Mouse (Mus musculus): ENCODE measurements around the gene Guk1. TPM values are rescaled to one million over a fixed set of nuclear protein-coding genes. Genes with fewer than 3 reads are reported as not detected.
"Not testable (repeated sequence)": the region's sequence is repeated elsewhere in the genome, so short reads cannot be mapped to it uniquely, and the experiment has no call there.

The Guk1 gene
- polyA plus RNA-seq, 1 experiment = 79.8 TPM

DNA sequence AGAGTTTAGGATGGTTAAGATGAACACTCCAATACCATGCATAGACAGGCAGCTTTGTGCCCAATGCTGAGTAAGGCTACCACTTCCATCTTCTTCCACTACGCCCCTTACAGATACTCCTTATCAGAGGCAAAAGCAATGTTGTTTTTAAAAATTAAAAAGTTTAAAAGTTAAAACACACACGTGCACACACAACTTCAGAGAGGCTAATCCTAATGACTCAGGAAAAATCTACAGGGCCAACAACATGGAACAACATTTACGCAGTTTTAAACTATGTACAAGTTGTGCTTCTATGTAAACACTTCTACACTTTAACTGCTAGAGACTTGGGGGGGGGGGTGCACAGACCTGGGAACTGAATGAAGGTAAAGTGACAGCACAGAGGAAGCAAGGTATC lies 32.0 kb upstream of the Guk1 start:
- Histone ChIP-seq H3K27ac (ENCODE audit: control insufficient read depth, insufficient read depth, low read length) (no peak overlapping the region), H3K36me3 (ENCODE audit: control insufficient read depth, insufficient read depth, low read length) (no peaks in the 10 kb centered on the region), H3K4me3 (ENCODE audit: control insufficient read depth, insufficient read depth, low read length) (no peak overlapping the region), H3K27me3 (ENCODE audit: control insufficient read depth, insufficient read depth, low read length) (no peaks in the 10 kb centered on the region), H3K4me1 (replicated peaks; ENCODE audit: control insufficient read depth, insufficient read depth, low read length) (peaks cover 22% of the 10 kb centered on the region)
- 80% methylated on average over 3 of the region's 3 CpGs for WGBS
- no peak for TF ChIP-seq POLR2A (IDR thresholded peaks at IDR 0.05; ENCODE audit: control insufficient read depth, extremely low read depth, insufficient read depth, low read length, poor library complexity)
- TF ChIP-seq CTCF (IDR thresholded peaks at IDR 0.05; ENCODE audit: borderline replicate concordance, control insufficient read depth, extremely low read depth, insufficient read depth, low read length, poor library complexity) = no peak
- DNase-seq = no peak

DNA sequence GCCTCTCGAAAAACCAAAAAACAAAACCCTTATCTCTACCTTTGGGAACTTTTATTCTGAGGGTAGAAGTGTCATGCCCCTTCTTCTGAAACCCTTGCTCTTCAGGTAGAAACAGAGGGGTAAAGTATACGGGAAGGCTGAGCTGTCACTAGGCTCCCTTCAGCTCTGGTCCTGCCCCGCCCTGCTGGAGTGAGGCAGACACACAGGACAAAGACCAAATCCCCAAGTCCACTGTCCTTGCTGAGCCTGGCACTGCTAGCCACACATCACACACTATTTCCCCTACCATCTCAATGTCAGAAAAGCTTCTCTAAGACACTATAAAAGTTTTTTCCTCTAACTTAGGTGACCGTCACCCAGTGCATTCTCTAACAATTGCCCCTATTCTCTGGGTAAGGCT lies 30.3 kb upstream of the Guk1 start:
- no peaks in the 10 kb centered on the region for H3K27me3 ChIP-seq (ENCODE audit: control insufficient read depth, insufficient read depth, low read length)
- H3K27ac ChIP-seq (ENCODE audit: control insufficient read depth, insufficient read depth, low read length) = no peak overlapping the region
- no peak for DNase-seq
- H3K4me3 ChIP-seq (ENCODE audit: control insufficient read depth, insufficient read depth, low read length) = no peak overlapping the region
- no peaks in the 10 kb centered on the region for H3K36me3 ChIP-seq (ENCODE audit: control insufficient read depth, insufficient read depth, low read length)
- H3K4me1 ChIP-seq (replicated peaks; ENCODE audit: control insufficient read depth, insufficient read depth, low read length) = peaks cover 14% of the 10 kb centered on the region
- 86% methylated on average over 4 of the region's 4 CpGs for WGBS
- TF ChIP-seq CTCF (IDR thresholded peaks at IDR 0.05; ENCODE audit: borderline replicate concordance, control insufficient read depth, extremely low read depth, insufficient read depth, low read length, poor library complexity) (no peak), POLR2A (IDR thresholded peaks at IDR 0.05; ENCODE audit: control insufficient read depth, extremely low read depth, insufficient read depth, low read length, poor library complexity) (no peak)

DNA sequence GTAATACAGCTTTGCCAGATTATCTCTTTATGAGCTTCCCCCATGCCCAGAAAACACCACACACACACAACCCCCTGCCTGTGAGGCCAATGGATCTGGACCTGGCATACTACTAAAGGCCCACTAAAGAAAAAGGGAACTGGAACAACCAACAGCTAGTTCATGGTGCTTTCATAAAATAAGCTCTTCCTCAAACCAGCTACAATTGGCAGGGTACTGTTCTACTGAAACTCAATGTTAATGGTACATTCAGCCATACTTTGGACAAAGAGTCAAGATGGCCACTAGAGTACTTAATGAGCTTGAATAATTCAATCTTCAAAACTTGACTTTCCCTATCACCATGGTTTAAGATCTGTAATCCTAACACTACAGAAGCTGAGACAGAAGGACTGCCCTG lies 29.6 kb upstream of the Guk1 start:
- TF ChIP-seq CTCF (IDR thresholded peaks at IDR 0.05; ENCODE audit: borderline replicate concordance, control insufficient read depth, extremely low read depth, insufficient read depth, low read length, poor library complexity) = no peak
- no peak overlapping the region for H3K27ac ChIP-seq (ENCODE audit: control insufficient read depth, insufficient read depth, low read length)
- H3K4me1 ChIP-seq (replicated peaks; ENCODE audit: control insufficient read depth, insufficient read depth, low read length) = peaks cover 7% of the 10 kb centered on the region
- H3K27me3 ChIP-seq (ENCODE audit: control insufficient read depth, insufficient read depth, low read length) = no peaks in the 10 kb centered on the region
- no peaks in the 10 kb centered on the region for H3K36me3 ChIP-seq (ENCODE audit: control insufficient read depth, insufficient read depth, low read length)
- no peak for DNase-seq
- no peak overlapping the region for H3K4me3 ChIP-seq (ENCODE audit: control insufficient read depth, insufficient read depth, low read length)

DNA sequence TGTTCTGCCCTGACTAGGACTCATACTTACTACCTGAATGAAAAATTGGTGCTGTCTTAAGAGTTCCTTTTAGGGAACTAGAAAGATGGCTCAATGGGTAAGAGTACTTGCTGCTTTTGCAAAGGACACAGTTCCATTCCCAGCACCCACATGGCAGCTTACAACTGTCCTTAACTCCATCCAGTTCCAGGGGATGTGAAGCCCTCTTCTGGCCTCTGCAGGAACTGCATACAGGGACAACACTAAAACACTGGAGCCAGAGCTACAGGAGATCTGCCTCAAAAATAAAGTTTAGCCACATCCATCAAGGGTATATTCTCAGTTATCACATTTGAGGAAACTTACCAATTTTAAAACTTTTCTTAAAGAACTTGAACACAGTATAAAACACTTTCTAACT lies 27.1 kb upstream of the Guk1 start:
- H3K4me3 ChIP-seq (ENCODE audit: control insufficient read depth, insufficient read depth, low read length) = no peak overlapping the region
- peak; percentile 60 for DNase-seq
- H3K36me3 ChIP-seq (ENCODE audit: control insufficient read depth, insufficient read depth, low read length) = no peaks in the 10 kb centered on the region
- H3K4me1 ChIP-seq (replicated peaks; ENCODE audit: control insufficient read depth, insufficient read depth, low read length) = peaks cover 5% of the 10 kb centered on the region; the same call in 1 of the 2 replicates
- H3K27ac ChIP-seq (ENCODE audit: control insufficient read depth, insufficient read depth, low read length) = no peak overlapping the region
- no peaks in the 10 kb centered on the region for H3K27me3 ChIP-seq (ENCODE audit: control insufficient read depth, insufficient read depth, low read length)
- no peak for TF ChIP-seq POLR2A (IDR thresholded peaks at IDR 0.05; ENCODE audit: control insufficient read depth, extremely low read depth, insufficient read depth, low read length, poor library complexity)
- TF ChIP-seq CTCF (IDR thresholded peaks at IDR 0.05; ENCODE audit: borderline replicate concordance, control insufficient read depth, extremely low read depth, insufficient read depth, low read length, poor library complexity) = no peak

DNA sequence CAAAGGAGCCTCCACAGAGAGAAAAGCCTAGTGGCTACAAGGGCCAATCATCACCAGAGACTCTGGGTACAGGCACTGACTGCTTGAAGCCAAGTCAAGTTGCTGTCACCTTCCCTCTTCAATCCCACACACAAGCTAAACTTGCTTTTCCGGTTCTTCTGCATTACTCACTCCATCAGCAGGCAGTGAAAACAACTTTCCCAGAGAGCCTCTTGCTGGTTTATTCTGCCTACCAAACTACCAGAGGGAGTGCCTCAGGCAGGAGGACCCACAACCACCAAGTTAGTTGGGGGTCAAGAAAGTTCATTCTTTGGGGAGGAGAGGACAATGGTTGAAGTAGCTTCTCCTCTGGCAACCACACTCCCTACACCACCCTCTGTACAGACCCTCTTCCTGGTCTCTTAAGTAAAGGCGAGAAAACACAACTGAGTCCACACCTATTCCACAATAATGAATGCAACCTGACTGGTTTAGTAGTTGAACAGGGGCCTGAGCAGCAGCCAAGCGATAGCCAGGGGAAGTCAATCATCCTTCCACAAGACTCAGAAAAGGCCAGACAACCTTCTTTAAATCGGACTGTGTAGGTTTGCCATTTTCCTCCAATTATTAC lies 26.5 kb upstream of the Guk1 start:
- no peaks in the 10 kb centered on the region for H3K36me3 ChIP-seq (ENCODE audit: control insufficient read depth, insufficient read depth, low read length)
- peaks cover 3% of the 10 kb centered on the region; the same call in 1 of the 2 replicates for H3K4me1 ChIP-seq (replicated peaks; ENCODE audit: control insufficient read depth, insufficient read depth, low read length)
- no peaks in the 10 kb centered on the region for H3K27me3 ChIP-seq (ENCODE audit: control insufficient read depth, insufficient read depth, low read length)
- TF ChIP-seq POLR2A (IDR thresholded peaks at IDR 0.05; ENCODE audit: control insufficient read depth, extremely low read depth, insufficient read depth, low read length, poor library complexity) (no peak), CTCF (IDR thresholded peaks at IDR 0.05; ENCODE audit: borderline replicate concordance, control insufficient read depth, extremely low read depth, insufficient read depth, low read length, poor library complexity) (no peak)
- WGBS = 94% methylated on average over 4 of the region's 4 CpGs
- H3K27ac ChIP-seq (ENCODE audit: control insufficient read depth, insufficient read depth, low read length) = no peak overlapping the region
- no peak overlapping the region for H3K4me3 ChIP-seq (ENCODE audit: control insufficient read depth, insufficient read depth, low read length)
- DNase-seq = no peak

DNA sequence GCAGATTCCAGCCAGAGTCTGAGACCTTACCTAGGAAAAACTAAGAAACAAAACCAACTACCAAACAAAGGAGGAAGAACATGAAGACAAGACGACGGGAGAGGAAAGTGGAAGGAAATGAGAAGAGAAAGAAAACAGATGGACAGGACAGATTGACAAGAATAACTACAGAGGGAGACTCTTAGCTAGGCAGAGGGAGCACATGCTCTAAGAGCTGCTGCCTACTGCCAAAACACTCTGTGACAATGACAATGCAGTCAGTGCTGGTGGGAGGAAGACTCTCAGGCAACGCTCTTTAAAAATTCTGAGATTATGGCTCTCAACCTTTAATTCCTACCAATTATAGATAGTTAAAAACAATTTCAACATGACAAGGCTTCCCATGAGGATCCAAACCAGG lies 24.9 kb upstream of the Guk1 start:
- Histone ChIP-seq H3K4me1 (replicated peaks; ENCODE audit: control insufficient read depth, insufficient read depth, low read length) (peaks cover 10% of the 10 kb centered on the region), H3K27me3 (ENCODE audit: control insufficient read depth, insufficient read depth, low read length) (no peaks in the 10 kb centered on the region), H3K27ac (ENCODE audit: control insufficient read depth, insufficient read depth, low read length) (no peak overlapping the region), H3K4me3 (ENCODE audit: control insufficient read depth, insufficient read depth, low read length) (no peak overlapping the region), H3K36me3 (ENCODE audit: control insufficient read depth, insufficient read depth, low read length) (no peaks in the 10 kb centered on the region)
- no peak for DNase-seq
- 69% methylated on average over 3 of the region's 3 CpGs for WGBS
- no peak for TF ChIP-seq CTCF (IDR thresholded peaks at IDR 0.05; ENCODE audit: borderline replicate concordance, control insufficient read depth, extremely low read depth, insufficient read depth, low read length, poor library complexity)
- TF ChIP-seq POLR2A (IDR thresholded peaks at IDR 0.05; ENCODE audit: control insufficient read depth, extremely low read depth, insufficient read depth, low read length, poor library complexity) = no peak

DNA sequence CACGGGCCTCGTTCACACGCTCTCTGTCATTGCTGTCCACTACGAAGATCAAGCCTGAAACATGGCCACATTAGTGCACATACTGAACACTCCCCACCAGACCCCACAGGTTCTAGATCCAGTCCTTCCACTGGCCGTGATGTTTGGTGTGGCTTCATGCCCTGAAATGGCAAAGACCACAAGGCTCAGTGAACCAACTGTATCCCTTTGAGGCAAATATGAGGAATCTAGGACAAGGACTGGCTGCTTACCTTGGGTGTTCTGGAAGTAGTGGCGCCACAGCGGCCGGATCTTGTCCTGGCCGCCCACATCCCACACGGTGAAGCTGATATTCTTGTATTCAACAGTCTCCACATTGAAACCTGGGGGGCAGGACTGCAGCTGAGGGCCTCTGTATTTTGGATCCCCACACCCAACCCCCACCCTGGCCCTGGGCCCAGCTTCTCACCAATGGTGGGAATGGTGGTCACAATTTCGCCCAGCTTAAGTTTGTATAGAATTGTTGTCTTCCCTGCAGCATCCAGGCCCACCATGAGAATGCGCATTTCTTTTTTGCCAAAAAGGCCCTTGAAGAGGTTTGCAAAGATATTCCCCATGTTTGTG lies 21.0 kb upstream of the Guk1 start:
- DNase-seq = no peak
- Histone ChIP-seq H3K4me1 (replicated peaks; ENCODE audit: control insufficient read depth, insufficient read depth, low read length) (peaks cover 18% of the 10 kb centered on the region), H3K27ac (ENCODE audit: control insufficient read depth, insufficient read depth, low read length) (no peak overlapping the region)

DNA sequence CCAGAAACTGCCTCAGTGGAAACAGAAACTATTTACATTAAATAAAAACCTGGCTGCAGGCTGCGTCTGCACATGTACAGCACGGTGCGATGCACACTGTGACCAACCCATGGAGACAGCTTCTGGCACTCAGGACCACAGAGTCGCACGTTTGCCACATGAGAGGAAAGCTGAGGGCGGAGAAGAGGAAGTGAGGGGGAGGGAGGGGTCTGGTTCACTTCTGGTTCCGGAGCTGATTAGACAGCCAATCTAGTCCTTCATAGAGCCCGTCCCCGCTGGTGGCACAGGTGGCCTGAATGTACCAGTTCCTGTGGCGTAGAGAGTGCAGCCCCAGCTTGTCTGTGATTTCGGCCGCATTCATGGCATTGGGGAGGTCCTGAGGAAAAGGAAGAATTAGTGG lies 20.3 kb upstream of the Guk1 start:
- not testable (repeated sequence) for H3K27ac ChIP-seq (ENCODE audit: control insufficient read depth, insufficient read depth, low read length)
- H3K36me3 ChIP-seq (ENCODE audit: control insufficient read depth, insufficient read depth, low read length) = peaks cover 14% of the 10 kb centered on the region

More for the DNA sequence above, 21.0 kb upstream of the Guk1 start:
- no peak for TF ChIP-seq POLR2A (IDR thresholded peaks at IDR 0.05; ENCODE audit: control insufficient read depth, extremely low read depth, insufficient read depth, low read length, poor library complexity)
- TF ChIP-seq CTCF (IDR thresholded peaks at IDR 0.05; ENCODE audit: borderline replicate concordance, control insufficient read depth, extremely low read depth, insufficient read depth, low read length, poor library complexity) = no peak
- H3K27me3 ChIP-seq (ENCODE audit: control insufficient read depth, insufficient read depth, low read length) = no peaks in the 10 kb centered on the region
- H3K4me3 ChIP-seq (ENCODE audit: control insufficient read depth, insufficient read depth, low read length) = no peak overlapping the region
- peaks cover 14% of the 10 kb centered on the region for H3K36me3 ChIP-seq (ENCODE audit: control insufficient read depth, insufficient read depth, low read length)
- 94% methylated on average over 12 of the region's 12 CpGs for WGBS

DNA sequence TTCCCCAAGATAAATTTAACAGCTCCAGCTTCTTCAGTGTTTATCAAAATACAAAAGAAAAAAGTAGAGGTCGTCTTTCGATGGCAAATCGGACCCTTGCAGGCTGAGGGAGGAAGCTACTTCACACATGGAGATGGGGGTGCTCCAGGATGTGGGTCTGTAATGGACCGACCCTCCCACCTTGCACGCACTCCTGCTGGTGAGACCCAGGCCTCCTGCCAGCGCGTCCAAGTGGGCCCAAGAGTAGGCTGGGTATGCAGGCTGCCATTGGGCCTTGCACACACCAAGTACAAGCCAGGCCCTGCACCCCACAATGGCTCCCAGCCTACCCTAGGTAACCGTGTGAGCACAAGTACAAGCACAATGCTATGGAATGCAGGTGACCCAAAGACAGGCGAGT lies 19.5 kb upstream of the Guk1 start:
- H3K27ac ChIP-seq (ENCODE audit: control insufficient read depth, insufficient read depth, low read length); H3K4me3 ChIP-seq (ENCODE audit: control insufficient read depth, insufficient read depth, low read length); H3K27me3 ChIP-seq (ENCODE audit: control insufficient read depth, insufficient read depth, low read length); DNase-seq: not testable (repeated sequence)
- Histone ChIP-seq H3K4me1 (replicated peaks; ENCODE audit: control insufficient read depth, insufficient read depth, low read length) (peaks cover 19% of the 10 kb centered on the region), H3K36me3 (ENCODE audit: control insufficient read depth, insufficient read depth, low read length) (peaks cover 14% of the 10 kb centered on the region)
- WGBS = 96% methylated on average over 9 of the region's 9 CpGs

More for the DNA sequence above, 20.3 kb upstream of the Guk1 start:
- H3K27me3 ChIP-seq (ENCODE audit: control insufficient read depth, insufficient read depth, low read length); H3K4me3 ChIP-seq (ENCODE audit: control insufficient read depth, insufficient read depth, low read length): not testable (repeated sequence)
- peaks cover 19% of the 10 kb centered on the region for H3K4me1 ChIP-seq (replicated peaks; ENCODE audit: control insufficient read depth, insufficient read depth, low read length)
- peak; percentile 56 for DNase-seq
- WGBS = 5% methylated on average over 12 of the region's 12 CpGs
